Mouse (Mus musculus): ENCODE measurements at regions not wholly inside any gene's neighbourhood (a gene's known extent, or its start where the extent isn't known, plus 50 kb on each side); places are given as distances from the start of the nearest gene placed in this dataset.

DNA sequence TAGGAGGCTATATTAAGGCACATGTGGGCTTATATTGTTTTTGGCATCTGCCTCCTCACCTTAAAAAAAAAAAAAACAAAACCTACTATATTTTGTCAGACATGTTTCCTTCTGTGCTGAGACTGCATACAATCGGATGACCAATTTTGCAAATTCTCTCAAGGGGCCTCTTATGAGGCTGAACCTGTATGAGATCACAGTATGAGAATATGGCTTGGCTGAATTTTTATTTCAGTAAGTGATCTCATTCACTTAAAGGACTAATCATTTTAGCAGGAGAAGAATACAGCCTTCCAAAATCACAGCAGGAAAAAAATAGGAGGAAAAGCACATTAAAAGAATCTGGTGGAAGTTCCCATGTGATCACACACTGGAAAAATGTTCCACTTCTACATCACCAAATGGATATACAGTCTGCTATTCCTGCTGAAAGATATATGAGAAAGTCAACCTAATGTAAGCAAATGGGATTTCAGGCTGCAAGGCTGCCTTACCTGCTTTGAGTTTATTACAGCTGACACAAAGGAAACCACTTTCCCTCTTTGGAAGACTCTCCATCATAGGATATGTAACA, 564.3 kb downstream of the Hdgfl1 start:
- no peak overlapping the region for H3K27ac ChIP-seq (replicated peaks)
- no peaks in the 10 kb centered on the region for H3K9me3 ChIP-seq
- H3K4me1 ChIP-seq (replicated peaks), result no peaks in the 10 kb centered on the region
- ATAC-seq (ENCODE audit: low FRiP score, low read depth), result no peak
- no peaks in the 10 kb centered on the region for H3K36me3 ChIP-seq
- H3K9ac ChIP-seq, result no peak overlapping the region
- no peaks in the 10 kb centered on the region for H3K27me3 ChIP-seq
- 65% methylated on average over 1 of the region's 1 CpGs for WGBS
- H3K4me2 ChIP-seq, result no peak overlapping the region
- H3K4me3 ChIP-seq, result no peak overlapping the region

DNA sequence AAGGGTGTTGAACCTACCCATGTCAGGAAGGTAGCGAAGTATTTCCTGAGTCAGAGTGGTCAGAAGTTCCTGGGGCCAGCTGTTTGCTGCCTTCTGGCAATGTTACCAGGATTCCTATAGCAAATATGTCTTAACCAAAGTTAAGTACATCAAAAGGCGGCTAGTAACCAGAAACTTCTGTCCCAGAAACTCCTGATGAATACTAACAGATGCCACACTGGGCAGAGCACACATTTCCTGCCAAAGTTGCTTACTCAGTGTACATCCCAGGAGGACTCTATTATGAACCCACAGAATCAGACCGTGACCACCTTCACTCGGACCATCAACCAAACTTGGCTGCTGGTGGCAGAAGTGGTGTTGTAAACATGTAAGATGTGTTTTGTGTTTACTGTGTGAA, 575.3 kb downstream of the Hdgfl1 start:
- Histone ChIP-seq H3K4me3 (no peak overlapping the region), H3K4me2 (no peak overlapping the region), H3K36me3 (no peaks in the 10 kb centered on the region), H3K27ac (replicated peaks) (no peak overlapping the region), H3K9me3 (no peaks in the 10 kb centered on the region), H3K4me1 (replicated peaks) (0 out of 2 replicates have a peak, but pooled peaks cover 5% of the 10 kb centered on the region), H3K27me3 (no peaks in the 10 kb centered on the region), H3K9ac (no peak overlapping the region)
- 81% methylated on average over 4 of the region's 4 CpGs for WGBS
- no peak for ATAC-seq (ENCODE audit: low FRiP score, low read depth)

DNA sequence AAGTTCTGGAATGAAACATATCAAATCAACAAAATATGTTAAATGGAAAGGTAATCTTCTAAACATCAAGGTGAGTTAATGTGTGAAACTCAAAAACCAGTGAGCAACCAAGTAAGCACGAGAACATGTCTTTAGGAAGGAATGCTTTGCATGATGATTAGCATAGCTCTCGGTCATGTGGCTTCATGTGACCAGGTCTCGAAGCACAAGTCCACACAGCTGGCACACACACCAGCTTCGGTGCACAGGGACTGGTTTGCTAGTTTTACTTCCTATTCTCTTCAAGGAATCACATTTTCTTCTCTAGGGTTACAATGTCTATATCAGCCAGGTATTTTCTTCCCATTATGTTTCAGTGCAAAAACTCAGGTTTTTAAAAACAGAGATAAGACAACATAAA, 586.1 kb downstream of the Hdgfl1 start:
- Histone ChIP-seq H3K27me3 (no peaks in the 10 kb centered on the region), H3K9me3 (no peaks in the 10 kb centered on the region), H3K4me1 (replicated peaks) (no peaks in the 10 kb centered on the region), H3K27ac (replicated peaks) (no peak overlapping the region), H3K4me2 (no peak overlapping the region), H3K36me3 (no peaks in the 10 kb centered on the region), H3K4me3 (no peak overlapping the region), H3K9ac (no peak overlapping the region)
- no peak for ATAC-seq (ENCODE audit: low FRiP score, low read depth)
- 88% methylated on average over 4 of the region's 4 CpGs for WGBS

DNA sequence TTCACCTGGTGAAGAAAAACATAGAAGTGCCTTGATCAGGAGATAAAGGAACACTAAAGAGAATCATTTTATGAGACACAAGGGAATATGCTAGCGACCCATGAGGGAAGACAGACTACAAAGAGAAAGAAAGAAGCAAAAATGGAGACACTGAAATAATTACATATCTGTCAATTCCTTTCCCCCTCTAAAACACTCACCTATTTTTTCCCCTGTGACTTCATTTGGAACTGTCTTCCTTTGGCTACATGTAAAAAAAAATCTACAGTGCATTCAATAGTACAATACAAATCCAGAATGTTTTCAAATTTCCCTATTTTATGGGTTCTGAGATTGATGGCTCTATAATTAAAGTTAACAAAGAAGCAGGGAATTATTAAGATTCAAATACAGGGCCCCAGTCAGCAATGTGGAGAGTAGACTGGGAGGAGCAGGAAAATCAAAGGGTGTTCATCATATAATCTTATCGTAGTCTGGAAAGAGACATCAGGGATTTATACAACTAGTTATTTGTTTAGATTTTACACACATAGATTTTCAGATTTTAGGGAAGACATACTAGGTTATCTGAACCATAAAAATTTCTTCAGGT, 598.0 kb downstream of the Hdgfl1 start:
- Histone ChIP-seq H3K4me2 (no peak overlapping the region), H3K9ac (no peak overlapping the region), H3K27me3 (no peaks in the 10 kb centered on the region), H3K9me3 (no peaks in the 10 kb centered on the region), H3K4me3 (no peak overlapping the region), H3K36me3 (no peaks in the 10 kb centered on the region), H3K27ac (replicated peaks) (no peak overlapping the region), H3K4me1 (replicated peaks) (no peaks in the 10 kb centered on the region)
- WGBS, result 89% methylated on average over 2 of the region's 2 CpGs
- ATAC-seq (ENCODE audit: low FRiP score, low read depth), result no peak

DNA sequence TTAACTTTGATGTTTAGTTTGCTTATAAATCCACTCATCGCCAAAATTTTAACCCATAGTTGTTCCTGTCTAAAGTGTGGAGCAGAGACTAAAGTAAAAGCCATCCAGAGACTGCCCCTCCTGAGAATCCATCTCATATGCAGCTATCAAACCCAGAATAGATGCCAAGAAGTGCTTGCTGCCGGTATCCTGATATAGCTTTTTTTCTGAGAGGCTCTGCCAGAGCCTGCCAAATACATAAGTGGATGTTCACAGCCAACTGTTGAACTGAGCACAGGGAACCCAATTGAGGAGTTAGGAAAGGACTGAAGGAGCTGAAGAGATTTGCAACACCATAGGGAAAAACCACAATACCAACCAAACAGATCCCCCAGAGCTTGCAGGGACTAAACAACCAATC, 600.3 kb downstream of the Hdgfl1 start:
- WGBS, result 69% methylated on average over 2 of the region's 2 CpGs
- H3K27me3 ChIP-seq, result no peaks in the 10 kb centered on the region
- no peak overlapping the region for H3K4me2 ChIP-seq
- no peaks in the 10 kb centered on the region for H3K36me3 ChIP-seq
- H3K9ac ChIP-seq, result no peak overlapping the region
- H3K4me3 ChIP-seq, result no peak overlapping the region
- no peaks in the 10 kb centered on the region for H3K4me1 ChIP-seq (replicated peaks)
- no peak overlapping the region for H3K27ac ChIP-seq (replicated peaks)
- ATAC-seq (ENCODE audit: low FRiP score, low read depth), result no peak
- no peaks in the 10 kb centered on the region for H3K9me3 ChIP-seq

DNA sequence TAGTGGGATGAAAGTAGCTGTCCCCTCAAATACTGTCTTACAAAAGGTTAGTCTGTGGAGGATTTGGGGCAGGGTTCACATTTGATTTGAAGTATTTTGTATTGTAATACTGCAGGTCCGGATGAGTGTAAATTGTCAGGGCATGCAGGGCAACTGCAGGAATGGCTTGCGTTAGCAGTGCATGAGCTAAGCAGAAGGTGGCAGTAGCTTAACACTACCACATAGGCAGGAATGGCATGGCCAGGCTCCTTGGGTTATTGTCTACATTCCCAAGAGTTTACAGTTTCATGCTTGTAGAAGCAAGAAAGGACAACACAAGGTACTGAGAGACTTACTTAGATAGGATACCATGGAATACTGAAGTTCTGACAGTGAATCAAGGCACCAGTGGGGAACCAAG, 611.3 kb downstream of the Hdgfl1 start:
- H3K27ac ChIP-seq (replicated peaks), result no peak overlapping the region
- no peaks in the 10 kb centered on the region for H3K9me3 ChIP-seq
- whole genome bisulfite sequencing, result 81% methylated on average over 2 of the region's 2 CpGs
- H3K36me3 ChIP-seq, result no peaks in the 10 kb centered on the region
- no peak for ATAC-seq (ENCODE audit: low FRiP score, low read depth)
- no peaks in the 10 kb centered on the region for H3K27me3 ChIP-seq
- H3K4me2 ChIP-seq, result no peak overlapping the region
- H3K4me3 ChIP-seq, result no peak overlapping the region
- H3K9ac ChIP-seq, result no peak overlapping the region
- H3K4me1 ChIP-seq (replicated peaks), result peaks cover 5% of the 10 kb centered on the region

DNA sequence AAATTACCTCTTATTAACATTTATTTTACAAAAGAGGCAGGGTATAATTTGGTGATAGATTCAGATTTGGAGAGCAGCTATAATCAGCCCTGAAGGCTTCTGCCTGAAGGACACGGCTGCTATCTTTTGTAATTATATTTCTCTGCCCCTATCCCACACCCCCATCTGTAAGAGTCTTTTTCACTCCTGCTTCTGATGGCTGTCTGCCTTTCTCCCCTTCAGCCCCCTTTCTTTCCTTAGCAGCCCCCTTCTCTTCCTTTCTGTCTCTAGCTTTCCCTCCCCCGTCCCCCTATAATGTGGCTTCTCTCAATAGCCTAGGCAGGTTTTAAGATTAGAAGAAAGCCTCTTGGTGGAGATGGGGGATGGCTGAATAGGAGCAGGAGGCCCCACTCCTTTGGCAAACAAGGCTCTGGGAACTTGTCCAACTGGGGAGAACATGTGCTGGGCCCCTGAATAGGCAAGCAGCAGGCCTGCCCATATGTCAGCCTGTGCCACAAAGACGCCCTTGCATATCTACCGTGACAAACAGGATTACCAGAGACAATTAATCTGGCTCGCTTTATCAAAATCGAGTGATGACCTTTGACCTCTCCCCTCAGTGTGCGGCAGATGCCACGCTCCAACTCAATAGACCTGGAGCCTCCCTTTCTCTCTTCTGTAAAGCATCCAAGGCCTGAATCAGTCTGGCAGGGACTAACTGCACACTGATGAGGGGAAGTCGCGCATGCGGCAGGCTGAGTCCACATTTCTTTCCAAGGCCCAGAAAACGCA, 615.1 kb downstream of the Hdgfl1 start:
- Histone ChIP-seq H3K27me3 (no peaks in the 10 kb centered on the region), H3K9ac (no peak overlapping the region), H3K9me3 (no peaks in the 10 kb centered on the region), H3K27ac (replicated peaks) (peak overlapping the region; percentile 63), H3K4me1 (replicated peaks) (peaks cover 5% of the 10 kb centered on the region), H3K4me3 (no peak overlapping the region), H3K4me2 (no peak overlapping the region), H3K36me3 (no peaks in the 10 kb centered on the region)
- peak; percentile 99 for ATAC-seq (ENCODE audit: low FRiP score, low read depth)
- 19% methylated on average over 12 of the region's 12 CpGs for WGBS

DNA sequence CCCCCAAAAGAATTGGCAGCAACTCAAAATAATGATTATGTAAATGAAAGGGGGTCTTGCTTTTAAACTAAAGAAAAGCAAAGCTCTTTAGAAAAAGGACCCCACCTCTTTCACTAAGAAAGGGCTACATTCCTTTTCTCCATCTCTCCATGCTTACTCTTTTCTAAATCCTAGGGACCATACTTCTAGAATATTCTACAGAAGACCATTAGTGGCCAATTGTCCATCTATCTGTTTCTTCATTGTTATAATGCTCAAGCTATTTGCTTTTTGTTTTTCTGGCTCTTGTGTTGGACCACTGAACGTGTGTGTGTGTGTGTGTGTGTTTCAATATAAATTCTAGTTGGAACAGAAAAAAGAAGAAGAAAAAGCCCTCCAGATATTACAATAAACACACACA, 615.7 kb downstream of the Hdgfl1 start:
- WGBS, result 15% methylated on average over 1 of the region's 1 CpGs
- H3K27ac ChIP-seq (replicated peaks), result 0 out of 2 replicates have a peak overlapping the region, but pooled peaks have one; percentile 63
- ATAC-seq (ENCODE audit: low FRiP score, low read depth), result no peak

DNA sequence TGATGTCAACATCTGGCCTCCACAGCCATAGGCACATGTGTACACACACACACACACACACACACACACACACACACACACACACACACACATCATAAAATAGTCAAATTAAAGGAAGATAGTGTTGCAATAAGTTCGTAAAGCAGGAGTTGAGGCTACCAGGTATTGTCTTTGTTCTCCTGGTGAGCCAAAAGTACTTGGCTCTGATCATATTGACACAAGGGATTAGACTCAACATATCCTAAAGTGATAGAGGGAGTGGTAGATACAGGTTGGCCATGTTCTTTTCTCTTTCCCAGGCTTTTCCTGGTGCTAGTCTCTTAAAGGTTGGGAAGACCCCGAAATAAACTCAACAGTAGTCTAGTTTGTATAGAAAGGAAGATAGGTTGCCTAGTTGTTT, 616.9 kb downstream of the Hdgfl1 start:
- Histone ChIP-seq H3K4me2 (no peak overlapping the region), H3K9ac (no peak overlapping the region), H3K4me3 (no peak overlapping the region), H3K27ac (replicated peaks) (no peak overlapping the region), H3K4me1 (replicated peaks) (peaks cover 5% of the 10 kb centered on the region), H3K36me3 (no peaks in the 10 kb centered on the region), H3K27me3 (no peaks in the 10 kb centered on the region), H3K9me3 (no peaks in the 10 kb centered on the region)
- 81% methylated on average over 2 of the region's 2 CpGs for WGBS
- no peak for ATAC-seq (ENCODE audit: low FRiP score, low read depth)

More for the DNA sequence above, 615.7 kb downstream of the Hdgfl1 start:
- H3K9me3 ChIP-seq, result no peaks in the 10 kb centered on the region
- H3K36me3 ChIP-seq, result no peaks in the 10 kb centered on the region
- H3K4me2 ChIP-seq, result no peak overlapping the region
- peaks cover 5% of the 10 kb centered on the region for H3K4me1 ChIP-seq (replicated peaks)
- no peak overlapping the region for H3K9ac ChIP-seq
- no peak overlapping the region for H3K4me3 ChIP-seq
- no peaks in the 10 kb centered on the region for H3K27me3 ChIP-seq

DNA sequence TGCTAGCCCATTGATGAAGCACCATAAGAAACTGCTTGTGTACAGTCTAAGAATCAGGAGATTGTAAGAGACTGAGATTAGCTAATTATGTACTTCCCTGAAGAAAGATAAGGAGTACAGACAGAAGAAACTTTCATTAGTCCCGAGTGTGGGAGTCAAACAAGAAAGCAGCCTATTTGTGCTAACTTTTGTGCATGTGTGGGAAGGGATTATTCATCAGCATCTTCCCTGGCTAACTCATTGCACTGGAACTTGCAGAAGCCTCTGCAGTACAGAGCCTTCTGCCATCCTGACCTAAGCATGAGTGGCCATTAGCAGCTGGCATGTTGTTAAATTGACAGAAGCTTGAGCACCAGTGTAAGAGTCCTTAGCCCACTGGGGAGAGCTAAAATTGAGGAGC, 619.5 kb downstream of the Hdgfl1 start:
- no peak for ATAC-seq (ENCODE audit: low FRiP score, low read depth)
- no peak overlapping the region for H3K27ac ChIP-seq (replicated peaks)
- no peaks in the 10 kb centered on the region for H3K27me3 ChIP-seq
- 66% methylated on average over 1 of the region's 1 CpGs for WGBS
- no peak overlapping the region for H3K4me2 ChIP-seq
- no peak overlapping the region for H3K9ac ChIP-seq
- H3K4me1 ChIP-seq (replicated peaks), result peaks cover 5% of the 10 kb centered on the region
- H3K4me3 ChIP-seq, result no peak overlapping the region
- H3K9me3 ChIP-seq, result no peaks in the 10 kb centered on the region
- H3K36me3 ChIP-seq, result no peaks in the 10 kb centered on the region

DNA sequence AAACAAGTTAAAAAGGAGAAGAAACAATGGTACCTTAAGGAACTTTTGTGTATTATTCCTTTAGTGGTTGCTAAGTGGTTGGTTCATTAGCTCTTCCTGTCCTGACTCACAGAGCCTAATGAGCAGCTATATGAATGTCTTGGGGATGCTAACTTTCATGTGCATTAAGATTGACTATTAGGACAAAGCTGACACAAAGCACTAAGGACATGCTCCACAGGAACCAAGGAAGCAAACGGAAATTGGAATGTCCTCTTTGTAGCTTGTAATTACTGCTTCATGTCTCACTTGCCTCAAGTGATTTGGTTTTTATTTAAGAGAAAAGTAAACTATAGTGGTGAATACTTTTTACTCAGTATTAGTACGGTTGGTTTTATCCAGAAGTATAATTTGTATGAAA, 627.2 kb downstream of the Hdgfl1 start:
- WGBS, result 63% methylated on average over 2 of the region's 2 CpGs
- no peak for ATAC-seq (ENCODE audit: low FRiP score, low read depth)
- no peak overlapping the region for H3K4me2 ChIP-seq
- H3K4me1 ChIP-seq (replicated peaks), result no peaks in the 10 kb centered on the region
- no peak overlapping the region for H3K9ac ChIP-seq
- H3K27me3 ChIP-seq, result no peaks in the 10 kb centered on the region
- H3K9me3 ChIP-seq, result no peaks in the 10 kb centered on the region
- no peak overlapping the region for H3K27ac ChIP-seq (replicated peaks)
- no peak overlapping the region for H3K4me3 ChIP-seq
- H3K36me3 ChIP-seq, result no peaks in the 10 kb centered on the region

DNA sequence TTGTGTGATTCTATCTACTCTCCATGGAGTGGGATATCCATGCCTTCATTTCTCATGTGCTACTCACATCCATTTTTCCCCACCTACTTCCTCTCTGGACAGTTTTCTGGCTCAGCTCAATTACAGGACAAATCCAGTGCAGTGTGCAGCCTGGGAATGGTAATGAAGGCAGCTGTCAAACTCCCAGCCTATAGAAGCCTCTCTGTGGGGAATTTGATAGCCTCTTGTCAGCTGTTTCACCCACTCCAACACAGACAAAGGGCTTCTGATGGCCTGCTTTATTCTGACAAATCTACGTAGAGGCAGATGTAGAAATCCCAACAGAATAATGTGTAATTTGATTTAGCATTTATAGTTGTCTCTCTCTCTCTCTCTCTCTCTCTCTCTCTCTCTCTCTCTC, 650.6 kb downstream of the Hdgfl1 start:
- Histone ChIP-seq H3K4me3 (no peak overlapping the region), H3K4me2 (no peak overlapping the region), H3K36me3 (no peaks in the 10 kb centered on the region), H3K9ac (no peak overlapping the region), H3K4me1 (replicated peaks) (0 out of 2 replicates have a peak, but pooled peaks cover 3% of the 10 kb centered on the region), H3K9me3 (no peaks in the 10 kb centered on the region), H3K27ac (replicated peaks) (no peak overlapping the region), H3K27me3 (no peaks in the 10 kb centered on the region)
- WGBS, result 9% methylated on average over 1 of the region's 1 CpGs
- peak; percentile 42; the same call in 1 of the 2 replicates for ATAC-seq (ENCODE audit: low FRiP score, low read depth)

Measured in hindbrain, embryonic 15.5 days (tissue).